Mouse (Mus musculus): ENCODE measurements around the gene Arg2.
"Not testable (repeated sequence)": the region's sequence is repeated elsewhere in the genome, so short reads cannot be mapped to it uniquely, and the experiment has no call there.

Gene Arg2

GRCm38 (mm10) chr12:79171269-79171995 lies 40.9 kb downstream of the Arg2 start:
- no peak for DNase-seq

DNA sequence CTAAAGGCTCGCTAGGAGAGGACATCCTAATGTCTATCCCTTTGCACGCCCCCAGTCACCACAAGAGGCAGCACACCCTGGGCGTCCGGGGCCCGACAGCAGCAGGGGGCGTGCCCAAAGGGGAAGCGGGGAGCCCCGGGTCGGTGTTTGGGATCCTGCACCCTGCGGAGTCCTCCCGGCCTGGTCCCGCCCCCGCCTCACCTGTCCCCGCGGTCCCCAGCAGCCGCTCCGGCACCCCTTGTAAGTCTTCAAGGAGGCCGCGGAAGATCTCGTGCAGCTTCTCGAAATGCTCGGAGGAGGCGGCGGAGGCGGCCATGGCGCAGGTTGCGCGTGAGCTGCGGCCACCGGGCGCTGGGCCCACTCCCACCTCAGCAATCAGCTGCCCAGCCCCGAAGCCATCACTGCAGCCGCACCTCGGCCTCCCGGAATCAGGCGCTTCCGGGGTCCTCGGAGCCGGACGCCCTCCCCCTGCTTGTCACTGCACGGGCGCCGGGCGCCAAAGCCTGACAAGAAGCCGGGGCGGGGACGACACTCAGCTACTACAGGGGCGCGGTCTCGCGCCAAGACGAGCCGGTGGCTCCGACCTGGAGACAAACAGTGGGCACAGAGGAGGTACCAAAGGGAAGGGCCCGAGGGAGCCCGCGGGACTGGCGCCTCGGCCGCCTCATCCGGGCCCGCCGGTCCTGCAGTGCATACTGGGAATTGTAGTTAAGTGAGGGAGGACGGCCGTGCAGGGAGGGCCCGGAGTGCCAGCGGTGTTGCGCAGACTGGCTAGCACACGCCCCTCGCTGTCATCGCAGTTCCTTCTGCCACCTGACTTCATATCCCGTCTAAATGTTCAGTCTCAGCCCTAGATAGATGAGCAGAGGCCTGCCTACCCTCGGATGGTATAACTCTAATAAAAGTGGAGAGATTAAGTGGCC lies 41.7 kb downstream of the Arg2 start, which contains the start of gene Vti1b:
Gene Vti1b (minus strand): TSS at position 649 of the 923 bp plus-strand sequence.
- DNase-seq, result peak; percentile 92 to 93

DNA sequence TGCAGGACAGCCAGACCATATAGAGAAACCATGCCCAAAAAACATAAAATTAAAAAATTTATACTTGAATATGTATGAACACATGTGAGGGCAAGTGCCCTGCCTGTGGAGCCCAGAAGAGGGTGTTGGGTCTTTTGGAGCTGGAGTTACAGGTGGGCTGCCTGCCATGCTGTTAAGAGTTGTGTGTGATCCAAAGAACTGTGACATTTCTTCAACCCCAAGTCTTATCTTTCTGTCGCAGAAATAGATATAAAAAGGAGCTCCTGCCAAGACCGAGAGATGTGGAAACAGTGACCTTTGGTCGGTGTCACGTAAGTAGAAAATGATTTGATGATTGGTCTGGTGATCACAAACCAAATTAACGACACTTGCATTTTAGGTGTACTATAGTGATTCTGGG lies 43.1 kb downstream of the Arg2 start:
- DNase-seq, result no peak

DNA sequence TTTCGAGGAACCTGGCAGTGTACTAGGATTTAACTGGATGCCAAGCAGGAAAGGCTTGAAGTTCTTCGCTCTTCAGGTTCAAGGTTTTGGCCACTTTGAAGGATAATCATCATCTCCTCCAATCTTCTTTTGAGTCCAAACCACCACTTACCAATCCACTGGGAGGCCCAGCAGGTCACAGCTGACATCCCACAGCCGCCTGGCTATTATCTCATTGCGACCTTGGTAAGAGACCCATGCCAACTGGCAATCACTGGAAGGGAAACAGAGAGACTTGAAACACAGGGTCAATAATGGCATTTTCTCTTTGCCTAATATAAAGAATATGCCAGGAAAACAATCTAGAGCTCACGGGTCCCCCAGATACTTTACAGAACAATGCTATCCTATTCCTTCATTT lies 45.4 kb downstream of the Arg2 start:
- DNase-seq, result no peak

GRCm38 (mm10) chr12:79185160-79185559 lies 54.6 kb downstream of the Arg2 start:
- DNase-seq, result not testable (repeated sequence)

DNA sequence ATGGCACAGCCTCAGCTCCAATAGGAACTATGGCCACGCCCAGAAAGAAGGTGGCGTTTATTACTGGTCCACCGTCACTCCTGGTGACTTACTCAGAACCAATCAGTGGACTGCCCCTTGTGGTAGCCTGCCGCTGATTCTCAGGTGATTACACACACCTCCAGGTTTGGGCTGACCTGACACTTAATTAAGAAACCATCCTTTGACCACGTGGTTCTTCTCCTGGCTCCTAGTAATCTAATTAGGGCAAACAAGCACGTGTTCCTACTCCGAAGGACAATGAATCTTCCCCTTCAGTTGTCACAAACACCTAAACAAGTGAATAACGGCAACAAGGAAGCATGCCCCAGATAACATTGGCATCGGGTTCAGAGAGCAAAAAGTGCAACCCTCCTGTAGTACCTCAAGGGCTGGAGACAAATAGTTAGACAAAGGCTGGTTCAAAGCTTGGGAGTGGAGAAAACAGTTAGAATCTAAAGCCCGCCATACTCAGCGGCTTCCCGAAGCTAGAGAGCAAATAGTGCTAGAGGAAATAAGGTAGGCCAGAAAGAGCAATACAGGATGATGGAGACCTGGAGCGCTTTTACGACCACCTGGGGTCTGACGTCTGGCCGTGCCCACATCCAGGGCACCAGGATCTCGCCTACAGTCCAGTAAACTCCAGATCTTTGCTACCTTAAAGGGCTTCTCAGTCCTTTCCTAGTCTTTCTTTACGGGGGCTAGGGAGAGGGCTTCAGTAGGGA lies 60.5 kb downstream of the Arg2 start:
- peak; percentile 76 to 84 for DNase-seq

GRCm38 (mm10) chr12:79191701-79192100 lies 61.1 kb downstream of the Arg2 start:
- peak; percentile 78 for DNase-seq

GRCm38 (mm10) chr12:79192193-79192592 lies 61.6 kb downstream of the Arg2 start, which contains the start of gene Rdh11:
Gene Rdh11, minus strand, starts transcription at chr12:79192293.
- DNase-seq, result no peak

- DNase-seq, result peak; percentile 57
Measured at GRCm38 (mm10) chr12:79193441-79193840, 62.9 kb downstream of the Arg2 start.

DNA sequence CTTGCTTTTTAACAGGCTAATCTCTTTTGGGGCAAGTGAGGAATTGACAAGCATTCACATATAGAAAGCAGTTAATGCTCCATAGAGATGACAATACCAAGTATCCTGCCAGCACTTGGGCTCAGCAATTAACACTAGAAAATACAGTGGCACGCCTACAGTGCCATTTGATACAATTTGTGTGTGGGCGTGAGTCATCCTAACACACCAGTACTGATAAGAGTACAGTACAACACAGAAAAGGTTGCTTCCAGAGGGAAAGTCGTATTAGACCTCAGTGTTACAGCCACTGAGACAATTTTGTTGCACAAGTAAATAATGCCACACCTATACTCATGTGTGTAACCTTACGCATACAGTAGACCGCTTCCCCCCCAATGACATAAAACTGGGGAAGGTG lies 66.5 kb downstream of the Arg2 start:
- DNase-seq, result no peak

- DNase-seq, result no peak
Measured at GRCm38 (mm10) chr12:79201882-79202281, 71.3 kb downstream of the Arg2 start.

All from lung, adult 18-20 months (tissue).